Mouse (Mus musculus): Measurements from ENCODE around the gene Sars.

Gene Sars

GRCm38 (mm10) chr3:108444698-108445365 is at the start of gene Sars:
Sars (minus strand) TSS chr3:108445209.
- DNase-seq: peak; percentile 90

GRCm38 (mm10) chr3:108489968-108490367 is 45.0 kb upstream of the Sars start:
- DNase-seq: peak; percentile 10

GRCm38 (mm10) chr3:108484749-108485148 is 39.7 kb upstream of the Sars start:
- DNase-seq: no peak

- DNase-seq: no peak
These were observed 33.8 kb upstream of the Sars start for GRCm38 (mm10) chr3:108478800-108479199.

- DNase-seq: no peak
These were observed 32.0 kb upstream of the Sars start for GRCm38 (mm10) chr3:108476761-108477619.

- DNase-seq: no peak
These were observed 30.5 kb upstream of the Sars start for GRCm38 (mm10) chr3:108475496-108475895.

- DNase-seq: no peak
These were observed 30.0 kb upstream of the Sars start for GRCm38 (mm10) chr3:108474969-108475368.

- no peak for DNase-seq
These were observed 22.8 kb upstream of the Sars start for GRCm38 (mm10) chr3:108467760-108468159.

- DNase-seq: peak; percentile 72
These were observed 21.4 kb upstream of the Sars start for GRCm38 (mm10) chr3:108466425-108466824.

GRCm38 (mm10) chr3:108458866-108459265 is 13.9 kb upstream of the Sars start:
- DNase-seq: peak; percentile 76

GRCm38 (mm10) chr3:108458380-108458779 is 13.4 kb upstream of the Sars start:
- peak; percentile 14 for DNase-seq

- DNase-seq: no peak
These were observed 9.2 kb upstream of the Sars start for GRCm38 (mm10) chr3:108454172-108454571.

- DNase-seq: no peak
These were observed 7.0 kb upstream of the Sars start for GRCm38 (mm10) chr3:108451969-108452368.

- no peak for DNase-seq
These were observed 327 bp upstream of the Sars start for GRCm38 (mm10) chr3:108445366-108445705.

GRCm38 (mm10) chr3:108444029-108444428 is 980 bp downstream of the Sars start:
- DNase-seq: peak; percentile 47

- DNase-seq: no peak
These were observed 8.7 kb downstream of the Sars start for GRCm38 (mm10) chr3:108436380-108436714.

GRCm38 (mm10) chr3:108435701-108436379 is 9.2 kb downstream of the Sars start:
- DNase-seq: no peak

GRCm38 (mm10) chr3:108433881-108434495 is 11.0 kb downstream of the Sars start:
- no peak for DNase-seq

- no peak for DNase-seq
These were observed 11.7 kb downstream of the Sars start for GRCm38 (mm10) chr3:108433188-108433880.

GRCm38 (mm10) chr3:108432542-108433187 is 12.3 kb downstream of the Sars start:
- no peak for DNase-seq

- no peak for DNase-seq
These were observed 19.4 kb downstream of the Sars start for GRCm38 (mm10) chr3:108425624-108426018.

- no peak for DNase-seq
These were observed 19.9 kb downstream of the Sars start for GRCm38 (mm10) chr3:108424944-108425623.
